Mouse (Mus musculus): ENCODE measurements around the gene Tpsb2.

Gene Tpsb2

DNA sequence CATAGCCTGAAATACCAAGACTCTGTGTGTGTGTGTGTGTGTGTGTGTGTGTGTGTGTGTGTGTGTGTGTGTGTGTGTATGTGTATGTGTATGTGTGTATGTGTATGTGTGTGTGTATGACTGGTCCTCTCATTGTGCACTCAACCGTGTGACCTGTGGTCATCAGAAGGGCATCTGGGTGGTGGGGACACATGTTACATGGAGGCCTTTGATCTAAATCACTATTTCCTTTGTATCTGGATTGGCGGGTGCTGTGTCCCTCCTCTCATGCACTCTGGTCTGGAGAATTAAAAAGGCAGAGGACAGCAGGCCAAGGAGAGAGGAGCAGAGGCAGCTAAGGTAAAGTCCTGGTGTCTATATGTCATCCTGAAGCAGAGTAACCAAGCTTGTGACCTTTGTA lies at the start of gene Tpsb2:
Gene Tpsb2 (plus strand): TSS at position 301 of the 400 bp plus-strand sequence.
- no peak for DNase-seq (ENCODE audit: low read depth, low spot score)

- DNase-seq (ENCODE audit: low read depth, low spot score), result no peak
Observed at GRCm38 (mm10) chr17:25318354-25318753, 47.8 kb upstream of the Tpsb2 start, which contains the start of gene Prss29. Gene Prss29 (plus strand): TSS chr17:25318654.

GRCm38 (mm10) chr17:25320819-25321218 lies 45.3 kb upstream of the Tpsb2 start:
- DNase-seq (ENCODE audit: low read depth, low spot score), result no peak

- DNase-seq (ENCODE audit: low read depth, low spot score), result no peak
Observed at GRCm38 (mm10) chr17:25322930-25323329, 43.2 kb upstream of the Tpsb2 start.

GRCm38 (mm10) chr17:25332321-25332720 lies 33.8 kb upstream of the Tpsb2 start:
- DNase-seq (ENCODE audit: low read depth, low spot score), result no peak

DNA sequence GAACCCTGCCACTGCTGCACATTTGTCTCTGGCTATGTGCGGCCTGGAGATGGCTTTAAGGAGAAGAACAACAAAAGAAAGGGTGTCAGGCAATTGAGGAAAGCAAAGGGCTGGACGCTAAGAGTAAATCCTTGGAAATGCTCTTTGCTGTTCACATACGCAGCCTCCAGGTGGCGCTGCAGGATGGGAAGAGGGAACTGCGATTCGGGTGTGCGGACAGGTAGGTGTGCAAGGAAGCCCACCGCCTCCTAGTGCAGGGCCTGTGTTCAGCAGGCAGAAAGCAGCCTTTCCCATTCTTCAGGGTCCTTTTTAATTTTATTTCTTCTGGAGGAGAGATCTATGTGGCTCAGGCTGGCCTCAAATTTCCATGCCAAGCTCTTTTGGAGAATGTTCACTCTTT lies 32.2 kb upstream of the Tpsb2 start:
- DNase-seq (ENCODE audit: low read depth, low spot score), result peak; percentile 84

DNA sequence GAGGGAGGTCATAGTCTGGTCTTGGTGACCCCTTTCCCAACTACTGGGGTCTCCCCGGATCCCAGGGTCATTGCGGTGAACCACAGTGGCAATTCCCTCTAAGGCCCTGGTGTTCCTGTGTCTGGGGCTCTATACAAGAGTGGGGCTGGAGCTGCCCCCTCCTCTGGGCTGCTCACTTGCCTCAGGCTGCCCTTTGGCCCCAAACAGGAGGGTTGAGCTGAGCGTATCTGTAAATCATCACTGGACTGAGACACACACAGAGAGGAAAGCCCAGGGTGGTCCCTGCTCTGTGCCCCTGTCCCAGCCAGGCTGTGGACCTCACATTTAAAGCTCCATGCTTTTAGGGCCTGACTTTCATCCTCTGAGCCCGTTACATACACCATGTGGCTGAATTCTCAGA lies 27.9 kb upstream of the Tpsb2 start:
- no peak for DNase-seq (ENCODE audit: low read depth, low spot score)

GRCm38 (mm10) chr17:25340003-25340402 lies 26.1 kb upstream of the Tpsb2 start:
- no peak for DNase-seq (ENCODE audit: low read depth, low spot score)

GRCm38 (mm10) chr17:25341490-25341889 lies 24.6 kb upstream of the Tpsb2 start:
- no peak for DNase-seq (ENCODE audit: low read depth, low spot score)

- DNase-seq (ENCODE audit: low read depth, low spot score), result no peak
Observed at GRCm38 (mm10) chr17:25345462-25345861, 20.6 kb upstream of the Tpsb2 start, which contains the start of gene Tpsab1. Gene Tpsab1 (minus strand): TSS chr17:25345562.

DNA sequence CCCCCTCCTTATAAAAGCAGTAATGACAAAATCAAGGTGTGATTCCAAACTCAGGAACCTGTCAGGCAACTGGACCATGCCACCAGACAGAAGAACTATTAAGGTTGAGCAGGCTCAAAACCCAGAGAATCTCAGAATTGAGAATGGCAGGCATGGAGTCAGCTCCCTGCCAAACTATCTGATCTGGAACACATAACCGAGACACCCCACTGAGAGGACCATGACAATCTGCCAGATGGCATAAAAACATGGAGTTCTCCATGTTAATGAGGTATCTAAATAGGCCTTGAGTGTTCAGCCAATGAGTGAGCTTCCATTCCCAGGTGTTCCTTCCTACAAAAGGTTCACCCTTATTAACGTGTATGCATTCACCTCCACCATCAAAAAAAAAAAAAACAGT lies 4.8 kb upstream of the Tpsb2 start:
- DNase-seq (ENCODE audit: low read depth, low spot score), result no peak

DNA sequence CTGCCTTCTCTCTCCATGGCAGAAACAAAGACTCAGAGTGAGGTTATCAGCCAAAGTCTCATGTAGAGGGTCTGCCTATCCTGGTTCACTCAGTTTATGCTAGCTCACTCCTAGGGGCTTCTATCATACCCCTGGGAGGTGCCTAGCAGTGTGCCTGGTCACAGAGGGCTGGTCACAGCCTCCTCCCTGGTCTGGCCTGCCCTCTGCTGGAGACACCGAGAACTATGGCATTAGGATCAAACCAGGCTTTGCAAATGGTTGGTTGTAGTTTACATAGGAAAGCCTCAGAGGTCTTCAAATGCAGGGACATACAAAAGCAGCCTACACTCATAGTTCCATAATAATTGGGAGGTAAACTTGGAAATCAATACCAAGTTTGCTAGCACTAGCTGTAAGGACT lies 2.4 kb upstream of the Tpsb2 start:
- peak; percentile 11 for DNase-seq (ENCODE audit: low read depth, low spot score)

- DNase-seq (ENCODE audit: low read depth, low spot score), result no peak
Observed at GRCm38 (mm10) chr17:25368973-25369372, 2.9 kb downstream of the Tpsb2 start, which contains the start of gene Tpsg1. Gene Tpsg1 (plus strand): TSS chr17:25369273.

DNA sequence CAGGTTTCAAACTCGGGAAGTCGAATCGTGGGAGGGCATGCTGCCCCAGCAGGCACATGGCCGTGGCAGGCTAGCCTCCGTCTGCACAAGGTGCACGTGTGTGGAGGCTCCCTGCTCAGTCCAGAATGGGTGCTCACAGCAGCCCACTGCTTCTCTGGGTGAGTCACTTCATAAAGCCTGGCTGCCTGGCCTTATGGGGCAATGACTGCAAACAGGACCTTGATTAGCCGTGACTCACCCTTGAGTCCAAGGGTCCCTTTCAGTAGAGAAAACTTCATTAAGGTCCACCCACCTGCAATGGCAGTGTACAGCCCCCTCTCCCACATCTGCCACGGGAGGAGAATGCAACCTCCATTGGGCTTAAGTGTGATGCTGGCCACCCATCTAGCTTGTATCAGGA lies 6.4 kb downstream of the Tpsb2 start:
- DNase-seq (ENCODE audit: low read depth, low spot score), result no peak

GRCm38 (mm10) chr17:25374011-25374410 lies 7.9 kb downstream of the Tpsb2 start:
- peak; percentile 29 for DNase-seq (ENCODE audit: low read depth, low spot score)

GRCm38 (mm10) chr17:25394526-25394925 lies 28.4 kb downstream of the Tpsb2 start:
- no peak for DNase-seq (ENCODE audit: low read depth, low spot score)

DNA sequence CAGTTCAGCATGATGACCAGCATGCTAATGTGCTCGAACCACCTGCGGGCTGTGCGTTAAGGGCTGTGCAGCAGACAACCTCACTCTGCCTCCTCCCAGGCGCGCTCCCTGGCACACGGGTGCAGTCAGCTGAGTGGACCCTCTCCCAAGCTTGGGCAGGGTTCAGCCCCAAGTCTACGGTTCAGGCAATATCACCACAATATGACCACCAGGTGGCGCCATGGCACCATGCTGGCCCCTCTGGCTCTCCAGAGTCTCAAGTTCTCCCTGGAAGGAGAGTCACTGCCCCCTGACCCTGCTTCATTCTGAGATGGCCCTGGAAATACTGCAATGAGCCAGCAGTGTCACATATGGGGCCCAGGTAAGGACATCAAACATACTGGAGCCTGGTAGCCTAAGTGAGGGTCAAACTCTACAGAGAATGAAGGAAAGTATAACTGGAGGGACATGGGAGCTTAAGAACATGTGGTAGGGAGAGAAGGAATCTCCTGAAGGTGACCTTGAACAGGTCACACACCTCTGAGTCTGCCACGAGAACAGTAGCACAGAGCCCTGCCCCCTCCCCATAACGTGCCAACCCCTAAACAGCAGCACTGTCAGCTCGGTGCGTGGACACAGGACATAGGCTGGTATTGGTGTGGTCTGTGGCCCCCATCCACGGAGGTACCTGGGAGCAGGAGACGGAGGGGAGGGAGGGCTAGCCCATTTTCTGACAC lies 31.9 kb downstream of the Tpsb2 start:
- DNase-seq (ENCODE audit: low read depth, low spot score), result peak; percentile 86

DNA sequence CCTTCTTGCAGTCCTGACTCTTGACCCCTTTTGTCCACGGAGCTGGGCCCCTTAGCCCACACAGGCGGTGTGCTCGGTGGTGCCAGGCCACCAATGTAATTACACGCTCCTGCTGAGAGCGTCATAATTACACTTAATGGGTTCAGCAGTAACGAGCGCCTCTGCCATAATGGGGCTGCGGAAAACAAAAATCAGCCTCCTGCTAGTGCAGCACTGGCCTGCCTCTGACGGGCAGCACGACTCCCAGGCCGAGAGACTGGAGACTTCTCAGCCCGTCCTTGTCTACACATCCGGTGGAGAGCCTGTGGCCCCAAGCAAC lies 32.4 kb downstream of the Tpsb2 start:
- DNase-seq (ENCODE audit: low read depth, low spot score), result no peak

DNA sequence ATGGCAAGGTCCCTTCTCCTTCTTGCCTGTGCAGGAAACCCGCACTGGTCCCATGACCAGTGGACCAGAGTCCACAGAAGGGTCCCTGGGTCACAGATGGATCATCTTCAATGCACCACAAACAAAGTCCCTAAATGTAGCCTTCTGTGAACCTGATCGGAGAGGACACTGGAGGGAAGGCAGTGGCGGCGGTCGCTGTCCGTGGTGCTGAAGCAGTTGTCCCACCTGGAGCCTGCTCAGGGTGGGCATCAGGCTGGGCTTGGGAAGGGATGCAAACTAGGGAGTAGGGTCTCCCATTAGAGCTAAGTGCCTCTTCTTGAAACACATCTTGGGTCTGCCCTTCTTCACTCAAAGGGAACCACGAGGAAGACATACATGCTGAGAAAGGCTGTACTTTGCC lies 34.3 kb downstream of the Tpsb2 start:
- peak; percentile 60 for DNase-seq (ENCODE audit: low read depth, low spot score)

DNA sequence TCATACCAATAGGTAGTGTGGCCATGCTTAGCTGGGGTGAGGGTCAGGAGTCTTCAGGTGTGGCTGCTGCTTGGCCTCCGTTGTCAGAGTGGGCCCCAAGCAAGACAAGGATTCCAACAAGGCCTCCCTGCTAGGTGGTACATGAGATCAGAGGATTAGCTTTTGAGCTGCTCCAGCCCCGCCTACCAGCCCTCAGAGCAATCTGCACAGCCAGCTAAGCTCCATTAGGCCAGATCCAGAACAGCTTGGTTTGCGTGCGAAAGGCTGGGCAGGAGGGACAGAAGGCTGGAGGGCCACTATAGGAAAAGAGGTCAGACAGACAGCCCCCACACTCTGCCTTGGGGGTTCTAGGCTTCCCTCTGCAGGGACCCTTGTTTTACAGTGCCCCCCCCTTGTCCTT lies 35.4 kb downstream of the Tpsb2 start:
- DNase-seq (ENCODE audit: low read depth, low spot score), result no peak

DNA sequence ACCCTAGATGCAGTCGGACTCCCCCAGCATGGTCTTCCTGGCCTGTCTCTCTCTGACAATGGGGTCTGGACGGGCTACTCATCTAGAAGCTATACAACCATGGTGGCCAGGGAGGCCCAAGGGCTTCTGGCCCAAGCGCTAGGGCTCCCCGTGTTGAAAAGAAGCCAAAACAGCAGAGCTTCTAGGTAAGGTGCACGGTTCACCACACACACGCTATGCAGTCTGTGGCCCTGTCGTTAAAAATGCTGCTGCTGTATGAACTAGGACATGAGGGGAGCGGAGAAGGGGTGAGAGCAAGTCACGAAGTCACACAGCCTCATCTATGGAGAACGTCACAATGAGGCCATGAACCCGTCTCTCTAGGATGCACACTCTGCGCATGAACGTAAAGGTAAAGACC lies 36.1 kb downstream of the Tpsb2 start:
- no peak for DNase-seq (ENCODE audit: low read depth, low spot score)

DNA sequence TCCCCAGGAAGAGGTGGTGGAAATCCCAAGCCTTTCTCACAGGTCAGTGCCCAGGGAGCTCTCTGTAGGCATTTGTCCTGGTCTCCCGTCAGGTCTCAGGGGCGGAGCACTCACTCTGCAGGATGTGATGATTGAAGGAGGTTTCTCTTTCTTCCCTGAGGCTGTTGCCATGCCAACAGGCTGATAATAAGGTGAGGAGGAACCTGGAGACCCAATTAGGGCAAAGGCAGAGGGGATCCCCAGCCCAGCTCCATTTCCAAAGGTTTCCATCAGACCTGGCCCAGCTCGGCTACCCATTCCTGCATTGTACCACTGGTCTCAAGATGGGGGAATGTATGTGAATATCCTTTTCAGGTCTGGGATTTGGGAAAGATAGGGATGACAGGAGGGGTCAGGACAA lies 38.1 kb downstream of the Tpsb2 start:
- DNase-seq (ENCODE audit: low read depth, low spot score), result no peak

GRCm38 (mm10) chr17:25405224-25405895 lies 39.3 kb downstream of the Tpsb2 start:
- DNase-seq (ENCODE audit: low read depth, low spot score), result no peak
